Mouse (Mus musculus) midbrain, embryonic 11.5 days (tissue): ENCODE data around the gene Cabp2. TPM values are rescaled to one million over a fixed set of nuclear protein-coding genes. Genes with fewer than 3 reads are reported as not detected.

Source experiments
- ATAC-seq: fragments of 200-750 bp; cut with Nextera tagmentation; 2 replicates; pipeline ENCODE4 v1.8.0; 2017; ENCODE audit warnings: moderate TSS enrichment, moderate library complexity; ENCODE audit not compliant: low FRiP score
- DNase-seq: peaks from one replicate; pipeline ENCODE4 v3.0.0; 2015; ENCODE audit warnings: low spot score; ENCODE audit errors: missing footprints
- H3K27ac ChIP-seq: fragments of 300-500 bp; sonication (generic); 2 replicates; pipeline ENCODE4 v1.5.1; 2014; ENCODE audit warnings: low read depth, low read length
- H3K27me3 ChIP-seq: fragments of 300-500 bp; sonication (generic); 2 replicates; pipeline ENCODE4 v1.6.1; 2014; ENCODE audit warnings: mild to moderate bottlenecking, low read length, moderate library complexity, mixed read lengths; ENCODE audit not compliant: control insufficient read depth, insufficient read depth
- H3K36me3 ChIP-seq: fragments of 300-500 bp; sonication (generic); 2 replicates; pipeline ENCODE4 v1.6.1; 2014; ENCODE audit warnings: mild to moderate bottlenecking, low read length, moderate library complexity, mixed read lengths; ENCODE audit not compliant: control insufficient read depth, insufficient read depth
- H3K4me1 ChIP-seq: fragments of 300-500 bp; sonication (generic); 2 replicates; pipeline ENCODE4 v1.6.1; 2014; ENCODE audit warnings: low read length; ENCODE audit not compliant: control insufficient read depth, insufficient read depth
- H3K4me2 ChIP-seq: fragments of 300-500 bp; sonication (generic); 2 replicates; pipeline ENCODE4 v1.6.1; 2014; ENCODE audit warnings: mild to moderate bottlenecking, moderate library complexity
- H3K4me3 ChIP-seq: fragments of 300-500 bp; sonication (generic); 2 replicates; pipeline ENCODE4 v1.5.1; 2014; ENCODE audit warnings: low read depth, low read length
- H3K9ac ChIP-seq: fragments of 300-500 bp; sonication (generic); 2 replicates; pipeline ENCODE4 v1.6.1; 2014; ENCODE audit warnings: low read length
- H3K9me3 ChIP-seq: fragments of 300-500 bp; sonication (generic); 2 replicates; pipeline ENCODE4 v1.6.1; 2016; ENCODE audit warnings: low read length; ENCODE audit not compliant: control insufficient read depth
- WGBS: fragments of 180-500 bp; shearing (Covaris S2); extraction: QIAGEN DNeasy Blood & Tissue Kit; methylation state at CpG from one replicate; pipeline ENCODE4 v1.1.7; 2014; 5-methylcytosine and 5-hydroxymethylcytosine counted together
- polyA plus RNA-seq: library from polyadenylated mRNA; unstranded; fragments of >200 nt; fragmentation: Nextera tagmentation; extraction: Ambion mirVana; gene quantifications from 2 replicates; pipeline ENCODE4 v1.2.1, GENCODE M21; 2014

Gene Cabp2
- polyA plus RNA-seq, 1 experiment from 2014 or later, result not detected

GRCm38 (mm10) chr19:4113186-4113805 lies 31.9 kb downstream of the Cabp2 start:
- Histone ChIP-seq H3K27ac (no peak overlapping the region), H3K9me3 (no peaks in the 10 kb centered on the region), H3K4me3 (no peak overlapping the region), H3K4me1 (no peaks in the 10 kb centered on the region), H3K4me2 (no peak overlapping the region), H3K9ac (no peak overlapping the region), H3K36me3 (peaks cover 5% of the 10 kb centered on the region), H3K27me3 (no peaks in the 10 kb centered on the region)
- ATAC-seq (no peak), DNase-seq (no peak)
- WGBS, result 83% methylated on average over 13 of the region's 13 CpGs

- ATAC-seq, result no peak
- H3K36me3 ChIP-seq, result peaks cover 5% of the 10 kb centered on the region
- H3K4me2 ChIP-seq, result no peak overlapping the region
- H3K27ac ChIP-seq, result no peak overlapping the region
- WGBS, result 80% methylated on average over 5 of the region's 5 CpGs
- H3K9me3 ChIP-seq, result no peaks in the 10 kb centered on the region
- no peaks in the 10 kb centered on the region for H3K4me1 ChIP-seq
- DNase-seq, result no peak
- H3K4me3 ChIP-seq, result no peak overlapping the region
- no peaks in the 10 kb centered on the region for H3K27me3 ChIP-seq
- H3K9ac ChIP-seq, result no peak overlapping the region
Observed at GRCm38 (mm10) chr19:4113806-4114230, 32.4 kb downstream of the Cabp2 start.

GRCm38 (mm10) chr19:4114551-4114950 lies 33.2 kb downstream of the Cabp2 start:
- H3K9ac ChIP-seq, result no peak overlapping the region
- WGBS, result 92% methylated on average over 10 of the region's 10 CpGs

GRCm38 (mm10) chr19:4115144-4115543 lies 33.8 kb downstream of the Cabp2 start:
- no peak overlapping the region for H3K27ac ChIP-seq
- ATAC-seq (no peak), DNase-seq (peak; percentile 31)
- no peaks in the 10 kb centered on the region for H3K9me3 ChIP-seq
- H3K9ac ChIP-seq, result no peak overlapping the region
- no peak overlapping the region for H3K4me2 ChIP-seq
- no peaks in the 10 kb centered on the region for H3K4me1 ChIP-seq
- peaks cover 5% of the 10 kb centered on the region for H3K36me3 ChIP-seq
- no peak overlapping the region for H3K4me3 ChIP-seq
- H3K27me3 ChIP-seq, result no peaks in the 10 kb centered on the region
- 93% methylated on average over 10 of the region's 10 CpGs for WGBS

More at GRCm38 (mm10) chr19:4114551-4114950, 33.2 kb downstream of the Cabp2 start:
- Histone ChIP-seq H3K4me2 (no peak overlapping the region), H3K9me3 (no peaks in the 10 kb centered on the region), H3K36me3 (peaks cover 5% of the 10 kb centered on the region), H3K4me1 (no peaks in the 10 kb centered on the region), H3K27ac (no peak overlapping the region), H3K4me3 (no peak overlapping the region), H3K27me3 (no peaks in the 10 kb centered on the region)
- DNase-seq (no peak), ATAC-seq (no peak)

- peaks cover 3% of the 10 kb centered on the region for H3K4me1 ChIP-seq
- H3K9ac ChIP-seq, result no peak overlapping the region
- DNase-seq (peak; percentile 12), ATAC-seq (no peak)
- H3K27ac ChIP-seq, result no peak overlapping the region
- no peak overlapping the region for H3K4me3 ChIP-seq
- H3K36me3 ChIP-seq, result peaks cover 5% of the 10 kb centered on the region
- H3K9me3 ChIP-seq, result no peaks in the 10 kb centered on the region
- H3K4me2 ChIP-seq, result no peak overlapping the region
- no peaks in the 10 kb centered on the region for H3K27me3 ChIP-seq
- WGBS, result 82% methylated on average over 11 of the region's 11 CpGs
Observed at GRCm38 (mm10) chr19:4115816-4116215, 34.4 kb downstream of the Cabp2 start.

- ATAC-seq, result no peak
- Histone ChIP-seq H3K36me3 (peaks cover 5% of the 10 kb centered on the region), H3K4me1 (peaks cover 5% of the 10 kb centered on the region), H3K4me3 (no peak overlapping the region), H3K27ac (no peak overlapping the region), H3K4me2 (no peak overlapping the region), H3K9me3 (no peaks in the 10 kb centered on the region), H3K27me3 (no peaks in the 10 kb centered on the region), H3K9ac (no peak overlapping the region)
- WGBS, result 97% methylated on average over 7 of the region's 7 CpGs
- DNase-seq, result peak; percentile 49
Observed at GRCm38 (mm10) chr19:4117006-4117405, 35.6 kb downstream of the Cabp2 start.

- peaks cover 5% of the 10 kb centered on the region for H3K36me3 ChIP-seq
- no peak overlapping the region for H3K4me2 ChIP-seq
- no peaks in the 10 kb centered on the region for H3K9me3 ChIP-seq
- DNase-seq, result no peak
- no peak overlapping the region for H3K9ac ChIP-seq
- no peak overlapping the region for H3K27ac ChIP-seq
- ATAC-seq, result no peak
- H3K4me1 ChIP-seq, result peaks cover 5% of the 10 kb centered on the region
- no peaks in the 10 kb centered on the region for H3K27me3 ChIP-seq
- no peak overlapping the region for H3K4me3 ChIP-seq
- WGBS, result 97% methylated on average over 2 of the region's 2 CpGs
Observed at GRCm38 (mm10) chr19:4118350-4118749, 37.0 kb downstream of the Cabp2 start.

- no peak for DNase-seq
- Histone ChIP-seq H3K36me3 (no peaks in the 10 kb centered on the region), H3K27me3 (no peaks in the 10 kb centered on the region), H3K27ac (no peak overlapping the region), H3K9me3 (no peaks in the 10 kb centered on the region), H3K9ac (no peak overlapping the region), H3K4me1 (peaks cover 5% of the 10 kb centered on the region), H3K4me2 (no peak overlapping the region), H3K4me3 (no peak overlapping the region)
- 91% methylated on average over 6 of the region's 6 CpGs for WGBS
- no peak for ATAC-seq
Observed at GRCm38 (mm10) chr19:4119716-4120487, 38.5 kb downstream of the Cabp2 start.

- 92% methylated on average over 2 of the region's 2 CpGs for WGBS
- peak overlapping the region; percentile 44 for H3K4me2 ChIP-seq
- H3K9me3 ChIP-seq, result no peaks in the 10 kb centered on the region
- ATAC-seq (no peak; the same call in 1 of the 2 replicates), DNase-seq (no peak)
- H3K4me1 ChIP-seq, result peaks cover 8% of the 10 kb centered on the region
- H3K9ac ChIP-seq, result no peak overlapping the region
- no peak overlapping the region for H3K4me3 ChIP-seq
- no peaks in the 10 kb centered on the region for H3K27me3 ChIP-seq
- no peak overlapping the region for H3K27ac ChIP-seq
- no peaks in the 10 kb centered on the region for H3K36me3 ChIP-seq
Observed at GRCm38 (mm10) chr19:4120496-4120895, 39.1 kb downstream of the Cabp2 start.
